Mouse (Mus musculus) intestine, embryonic 14.5 days (tissue): ENCODE data around the gene Kcnab1. TPM values are rescaled to one million over a fixed set of nuclear protein-coding genes. Genes with fewer than 3 reads are reported as not detected.

Experiments used
- ATAC-seq: fragments of 200-750 bp; cut with Nextera tagmentation; replicated peaks from 2 replicates; pipeline ENCODE4 v1.8.0; 2017; ENCODE audit warnings: low read depth, moderate number of reproducible peaks, moderate TSS enrichment, moderate library complexity; ENCODE audit not compliant: low FRiP score, low TSS enrichment
- DNase-seq: peaks from one replicate; pipeline ENCODE4 v3.0.0-alpha.2; 2018; ENCODE audit warnings: low spot score
- H3K27ac ChIP-seq: fragments of 300-500 bp; sonication (generic); 2 replicates; pipeline ENCODE4 v1.5.1; 2014; ENCODE audit warnings: low read depth, mild to moderate bottlenecking, control low read depth
- H3K27me3 ChIP-seq: fragments of 300-500 bp; sonication (generic); replicated peaks from 2 replicates; pipeline ENCODE4 v1.6.1; 2014; ENCODE audit warnings: low read length, control low read depth; ENCODE audit not compliant: control insufficient read depth, insufficient read depth
- H3K36me3 ChIP-seq: fragments of 300-500 bp; sonication (generic); 2 replicates; pipeline ENCODE4 v1.6.1; 2014; ENCODE audit warnings: low read length, control low read depth; ENCODE audit not compliant: control insufficient read depth, insufficient read depth
- H3K4me1 ChIP-seq: fragments of 300-500 bp; sonication (generic); replicated peaks from 2 replicates; pipeline ENCODE4 v1.6.1; 2014; ENCODE audit warnings: low read length, control low read depth, mixed read lengths; ENCODE audit not compliant: control insufficient read depth, insufficient read depth
- H3K4me2 ChIP-seq: fragments of 300-500 bp; sonication (generic); 2 replicates; pipeline ENCODE4 v1.6.1; 2014; ENCODE audit warnings: low read length
- H3K4me3 ChIP-seq: fragments of 300-500 bp; sonication (generic); 2 replicates; pipeline ENCODE4 v1.5.1; 2014; ENCODE audit warnings: low read depth, low read length, control low read depth, mixed read lengths
- H3K9ac ChIP-seq: fragments of 300-500 bp; sonication (generic); 2 replicates; pipeline ENCODE4 v1.6.1; 2014; ENCODE audit warnings: mild to moderate bottlenecking, low read length
- H3K9me3 ChIP-seq: fragments of 300-500 bp; sonication (generic); 2 replicates; pipeline ENCODE4 v1.6.1; 2016; ENCODE audit warnings: low read length, control low read depth; ENCODE audit not compliant: control insufficient read depth
- WGBS: fragments of 180-500 bp; shearing (Covaris S2); extraction: QIAGEN DNeasy Blood & Tissue Kit; methylation state at CpG from one replicate; pipeline ENCODE4 v1.1.7; 2014; 5-methylcytosine and 5-hydroxymethylcytosine counted together
- polyA plus RNA-seq: library from polyadenylated mRNA; unstranded; fragments of >200 nt; fragmentation: Nextera tagmentation; extraction: Ambion mirVana; gene quantifications from 2 replicates; pipeline ENCODE4 v1.2.1, GENCODE M21; 2014

Gene Kcnab1
- polyA plus RNA-seq, 1 experiment from 2014 or later, result 6.7 TPM

DNA sequence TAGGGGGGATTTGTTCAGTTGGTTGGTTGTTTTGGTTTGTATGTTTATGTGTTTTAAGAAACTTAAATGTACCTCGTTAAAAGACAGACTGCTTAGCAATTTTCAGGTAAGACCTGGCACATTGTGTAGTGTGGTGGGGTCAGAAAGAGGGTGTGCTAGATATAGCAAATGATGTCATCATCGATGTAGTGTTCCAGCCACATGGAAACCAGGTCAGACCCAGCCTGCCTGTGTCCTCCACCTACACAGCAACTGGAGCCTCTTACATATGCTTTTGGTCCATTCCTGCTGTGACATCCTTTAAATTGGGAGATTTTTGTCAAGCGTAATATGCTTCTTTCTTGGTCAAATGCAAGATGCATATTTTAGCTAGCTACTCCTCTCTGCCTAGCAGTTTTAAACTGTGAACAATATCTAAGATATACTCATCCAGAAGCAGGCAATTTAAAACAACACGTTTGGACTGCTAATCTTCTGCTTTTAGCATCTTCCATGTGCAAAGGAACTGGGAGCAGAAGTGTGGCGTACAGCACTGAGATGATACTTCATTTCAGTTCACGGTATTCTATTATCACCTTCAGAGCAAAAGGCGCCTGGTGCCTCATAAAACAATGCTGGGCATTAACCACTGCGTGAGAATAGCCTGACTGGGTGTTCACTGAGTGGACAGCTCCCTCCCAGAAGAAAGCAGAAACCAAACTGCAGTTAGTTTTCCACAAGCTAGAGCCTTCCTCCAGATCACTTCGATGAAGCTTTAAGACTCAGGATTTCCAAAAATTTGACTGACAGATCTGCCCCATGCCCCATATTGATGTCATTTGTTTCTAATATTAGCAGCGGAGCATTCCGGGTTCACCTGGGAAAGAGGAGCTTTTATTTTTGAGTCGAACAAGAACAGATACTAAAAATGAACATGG lies 153.6 kb downstream of the Kcnab1 start:
- Histone ChIP-seq H3K9me3 (no peaks in the 10 kb centered on the region), H3K36me3 (no peaks in the 10 kb centered on the region), H3K27ac (no peak overlapping the region), H3K9ac (no peak overlapping the region), H3K4me3 (no peak overlapping the region), H3K4me2 (no peak overlapping the region), H3K27me3 (no peaks in the 10 kb centered on the region), H3K4me1 (no peaks in the 10 kb centered on the region)
- WGBS, result 80% methylated on average over 12 of the region's 12 CpGs
- DNase-seq (no peak), ATAC-seq (no peak)

DNA sequence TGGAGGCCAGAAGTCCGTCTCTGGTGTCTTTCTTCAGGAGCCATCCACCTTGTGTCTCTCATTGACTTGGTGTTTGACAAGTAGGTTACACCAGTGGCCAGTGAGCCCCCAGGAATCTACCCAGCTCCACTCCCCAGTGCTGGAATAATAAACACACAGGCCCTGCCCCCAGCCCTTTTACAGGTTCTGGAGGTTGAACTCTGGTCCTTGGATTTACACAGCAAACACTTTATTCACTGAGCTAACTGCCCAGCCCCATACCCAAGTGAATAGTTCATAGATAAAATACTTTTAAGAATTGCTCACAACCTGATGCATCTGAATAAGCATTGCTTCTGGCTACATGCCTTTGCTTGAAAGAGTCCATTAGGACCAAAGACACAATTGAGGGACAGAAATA lies 164.1 kb downstream of the Kcnab1 start:
- no peaks in the 10 kb centered on the region for H3K36me3 ChIP-seq
- H3K4me1 ChIP-seq, result no peaks in the 10 kb centered on the region
- H3K27ac ChIP-seq, result no peak overlapping the region
- WGBS, result 50% methylated on average over 1 of the region's 1 CpGs
- 0 out of 2 replicates have a peak, but pooled peaks have one; percentile 36 for ATAC-seq
- no peaks in the 10 kb centered on the region for H3K9me3 ChIP-seq
- no peak overlapping the region for H3K9ac ChIP-seq
- H3K4me2 ChIP-seq, result no peak overlapping the region
- no peak overlapping the region for H3K4me3 ChIP-seq
- no peaks in the 10 kb centered on the region for H3K27me3 ChIP-seq
- DNase-seq, result no peak

DNA sequence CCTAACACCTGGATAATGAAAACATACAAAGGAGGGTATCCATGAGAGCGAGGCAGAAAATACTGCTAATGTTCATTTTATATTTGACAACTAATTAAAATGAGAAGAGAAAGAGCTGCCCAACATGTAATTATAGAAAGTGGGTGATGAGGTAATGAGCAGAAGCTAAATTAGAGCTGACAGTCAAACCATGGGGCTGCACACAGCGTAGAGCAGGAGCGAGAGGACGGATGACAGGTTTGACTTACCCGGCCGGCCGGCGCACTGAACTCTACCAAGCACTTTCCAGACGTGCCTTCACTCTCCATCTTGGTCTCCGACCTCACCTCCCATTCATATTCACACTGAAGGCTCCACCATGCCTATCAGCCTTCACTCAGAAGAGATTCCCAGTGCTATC lies 168.6 kb downstream of the Kcnab1 start:
- Histone ChIP-seq H3K9ac (no peak overlapping the region), H3K27ac (no peak overlapping the region), H3K4me1 (no peaks in the 10 kb centered on the region), H3K36me3 (no peaks in the 10 kb centered on the region), H3K27me3 (no peaks in the 10 kb centered on the region), H3K4me3 (no peak overlapping the region), H3K9me3 (no peaks in the 10 kb centered on the region), H3K4me2 (no peak overlapping the region)
- no peak for ATAC-seq
- no peak for DNase-seq
- WGBS, result 87% methylated on average over 10 of the region's 10 CpGs

DNA sequence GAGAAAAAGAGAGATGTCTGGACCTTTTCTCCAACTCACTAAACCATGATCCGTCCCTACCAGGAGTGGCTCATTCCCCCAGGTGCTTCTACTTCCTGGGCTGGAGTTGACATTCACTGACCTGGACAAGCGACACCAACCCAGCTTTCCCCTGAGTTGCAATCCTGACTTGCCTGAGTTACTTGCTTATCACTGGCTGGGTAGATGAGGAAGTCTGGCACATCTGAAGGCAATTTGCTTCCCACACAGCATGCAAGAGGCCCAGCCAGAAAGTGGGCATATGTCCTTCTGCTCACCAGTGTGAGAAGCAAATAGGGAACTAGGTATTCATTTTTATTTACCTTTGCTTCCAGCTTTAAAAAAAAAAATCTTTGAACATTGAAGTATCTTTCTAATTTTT lies 174.2 kb downstream of the Kcnab1 start:
- no peaks in the 10 kb centered on the region for H3K36me3 ChIP-seq
- H3K4me3 ChIP-seq, result no peak overlapping the region
- no peak for DNase-seq
- ATAC-seq, result no peak
- H3K9me3 ChIP-seq, result no peaks in the 10 kb centered on the region
- no peaks in the 10 kb centered on the region for H3K27me3 ChIP-seq
- H3K27ac ChIP-seq, result no peak overlapping the region
- H3K4me2 ChIP-seq, result no peak overlapping the region
- WGBS, result 78% methylated on average over 2 of the region's 2 CpGs
- H3K9ac ChIP-seq, result no peak overlapping the region
- H3K4me1 ChIP-seq, result no peaks in the 10 kb centered on the region

DNA sequence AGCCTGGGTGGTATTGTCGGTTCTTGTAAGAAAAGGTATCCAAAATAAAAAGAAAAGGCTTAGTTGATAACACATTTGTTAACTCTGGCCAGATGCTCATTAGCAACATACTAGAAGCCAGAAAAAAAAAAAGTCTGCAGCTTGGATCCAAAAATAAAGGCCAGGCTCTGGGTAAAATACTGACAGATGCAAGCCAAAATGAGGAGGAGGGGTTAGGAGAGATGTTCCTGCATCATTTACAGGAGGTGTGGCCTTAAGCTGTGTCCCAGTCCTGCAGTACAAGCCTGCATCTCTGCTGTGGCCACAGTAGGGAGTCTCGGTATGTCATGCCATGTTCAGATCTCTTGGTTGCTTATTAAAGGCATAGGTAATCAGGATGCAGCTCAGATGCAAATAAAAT lies 179.8 kb downstream of the Kcnab1 start:
- no peaks in the 10 kb centered on the region for H3K4me1 ChIP-seq
- 91% methylated on average over 2 of the region's 2 CpGs for WGBS
- H3K4me2 ChIP-seq, result no peak overlapping the region
- ATAC-seq, result no peak
- no peaks in the 10 kb centered on the region for H3K27me3 ChIP-seq
- H3K27ac ChIP-seq, result no peak overlapping the region
- no peaks in the 10 kb centered on the region for H3K36me3 ChIP-seq
- H3K9me3 ChIP-seq, result no peaks in the 10 kb centered on the region
- no peak overlapping the region for H3K9ac ChIP-seq
- no peak overlapping the region for H3K4me3 ChIP-seq
- DNase-seq, result no peak

DNA sequence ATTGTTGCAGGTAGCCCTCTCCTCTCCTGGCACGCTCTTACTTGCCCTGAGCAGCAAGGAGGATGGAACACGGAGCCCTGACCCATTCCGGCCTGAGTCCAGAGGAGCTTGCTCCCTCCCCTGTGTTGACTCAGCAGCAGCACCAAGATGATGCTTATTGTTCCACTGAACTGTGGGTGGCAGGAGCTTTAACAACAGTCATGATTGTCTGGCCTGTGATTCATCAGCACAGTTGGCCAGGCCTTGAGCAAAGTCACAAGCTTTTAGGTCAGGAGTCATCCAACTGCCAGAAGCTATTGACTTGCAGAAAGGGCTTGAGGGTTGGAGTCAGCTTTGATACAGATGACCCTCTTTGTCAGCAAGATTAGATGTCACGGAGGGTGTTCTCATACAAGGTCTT lies 187.8 kb downstream of the Kcnab1 start:
- no peaks in the 10 kb centered on the region for H3K9me3 ChIP-seq
- H3K27ac ChIP-seq, result no peak overlapping the region
- 71% methylated on average over 4 of the region's 4 CpGs for WGBS
- H3K4me1 ChIP-seq, result no peaks in the 10 kb centered on the region
- H3K36me3 ChIP-seq, result no peaks in the 10 kb centered on the region
- H3K4me3 ChIP-seq, result no peak overlapping the region
- H3K9ac ChIP-seq, result no peak overlapping the region
- ATAC-seq, result no peak
- no peak for DNase-seq
- H3K4me2 ChIP-seq, result no peak overlapping the region
- no peaks in the 10 kb centered on the region for H3K27me3 ChIP-seq

DNA sequence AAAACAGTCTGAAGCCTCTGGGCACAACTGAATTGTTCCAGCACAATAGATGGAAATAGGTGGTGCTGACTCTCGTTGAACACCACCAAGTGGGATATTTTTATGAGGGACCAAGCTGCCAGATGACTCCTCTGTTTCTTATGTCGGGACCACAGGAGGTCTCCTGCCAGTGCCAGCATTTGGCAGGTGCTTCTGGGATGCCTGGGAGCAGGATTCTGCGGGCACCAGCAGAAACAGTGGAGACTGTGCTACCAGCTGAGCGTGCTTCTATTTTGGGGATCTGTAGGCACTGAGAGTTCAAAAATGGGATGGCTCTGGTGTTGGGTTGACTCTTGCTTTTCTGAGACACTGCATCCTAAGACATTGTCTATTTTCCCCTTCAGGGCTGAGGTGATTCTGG lies 190.0 kb downstream of the Kcnab1 start:
- H3K36me3 ChIP-seq, result no peaks in the 10 kb centered on the region
- H3K9ac ChIP-seq, result no peak overlapping the region
- DNase-seq, result no peak
- WGBS, result 84% methylated on average over 4 of the region's 4 CpGs
- H3K4me2 ChIP-seq, result no peak overlapping the region
- H3K4me3 ChIP-seq, result no peak overlapping the region
- no peaks in the 10 kb centered on the region for H3K27me3 ChIP-seq
- no peaks in the 10 kb centered on the region for H3K9me3 ChIP-seq
- H3K4me1 ChIP-seq, result no peaks in the 10 kb centered on the region
- no peak overlapping the region for H3K27ac ChIP-seq
- no peak for ATAC-seq

DNA sequence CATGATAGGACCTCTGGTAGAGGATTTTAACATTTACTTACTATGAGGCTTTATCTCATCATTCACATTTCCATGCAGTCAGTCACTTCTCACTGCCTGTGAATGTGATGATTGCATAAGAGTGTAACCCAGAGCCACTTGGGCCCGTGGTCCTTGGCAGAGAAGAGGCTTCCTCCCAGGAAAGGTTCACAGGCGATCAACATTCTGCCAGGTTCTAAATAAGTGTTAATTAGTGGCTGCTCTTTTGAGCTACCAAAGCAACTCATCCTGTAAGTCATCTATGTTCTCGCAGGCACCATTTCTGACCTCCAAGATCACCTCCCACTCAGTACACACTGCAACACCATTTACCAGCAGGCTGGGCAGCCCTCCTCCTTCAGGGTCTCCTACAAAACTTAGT lies 192.3 kb downstream of the Kcnab1 start:
- H3K36me3 ChIP-seq, result no peaks in the 10 kb centered on the region
- no peaks in the 10 kb centered on the region for H3K4me1 ChIP-seq
- H3K9me3 ChIP-seq, result no peaks in the 10 kb centered on the region
- no peak for ATAC-seq
- H3K4me3 ChIP-seq, result no peak overlapping the region
- H3K9ac ChIP-seq, result no peak overlapping the region
- 50% methylated on average over 3 of the region's 3 CpGs for WGBS
- DNase-seq, result no peak
- H3K27ac ChIP-seq, result no peak overlapping the region
- no peak overlapping the region for H3K4me2 ChIP-seq
- no peaks in the 10 kb centered on the region for H3K27me3 ChIP-seq

DNA sequence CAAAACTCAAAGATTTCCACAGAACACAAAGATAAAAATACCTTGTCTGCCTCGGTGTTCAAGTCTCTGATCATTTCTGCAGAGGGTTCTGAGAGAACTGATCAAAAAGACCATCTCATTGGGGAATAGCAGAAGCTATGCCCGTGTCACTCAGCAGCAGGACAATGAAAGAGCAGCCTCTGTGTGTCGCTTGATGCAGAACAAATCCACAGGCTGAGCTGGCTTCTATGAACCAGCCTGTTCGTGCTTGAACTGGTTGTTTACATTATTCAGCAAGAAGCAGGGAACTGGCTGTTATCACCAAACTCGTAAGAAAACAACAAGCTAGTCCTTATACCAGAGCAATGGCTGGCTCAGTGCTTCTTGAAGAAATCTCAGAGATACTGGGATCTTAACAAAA lies 193.4 kb downstream of the Kcnab1 start:
- no peaks in the 10 kb centered on the region for H3K4me1 ChIP-seq
- 24% methylated on average over 5 of the region's 5 CpGs for WGBS
- DNase-seq, result no peak

More for the DNA sequence above, 193.4 kb downstream of the Kcnab1 start:
- no peak overlapping the region for H3K27ac ChIP-seq
- ATAC-seq, result no peak
- H3K4me2 ChIP-seq, result no peak overlapping the region
- no peak overlapping the region for H3K4me3 ChIP-seq
- H3K9me3 ChIP-seq, result no peaks in the 10 kb centered on the region
- no peaks in the 10 kb centered on the region for H3K36me3 ChIP-seq
- no peak overlapping the region for H3K9ac ChIP-seq
- H3K27me3 ChIP-seq, result no peaks in the 10 kb centered on the region
